Mouse (Mus musculus) NIH3T3 (cell line): ENCODE measurements around the gene Gpr156.

ENCODE experiments used
- DNase-seq: peaks from one replicate; pipeline ENCODE4 v3.0.0-alpha.2; 2012; ENCODE audit warnings: low read depth

Gpr156 gene

GRCm38 (mm10) chr16:37916138-37916817 is at the start of gene Gpr156:
Gene Gpr156 (plus strand): TSS chr16:37916496.
- DNase-seq: no peak

GRCm38 (mm10) chr16:37867791-37868505 is 48.3 kb upstream of the Gpr156 start, which contains the start of gene Lrrc58:
Gene Lrrc58 (plus strand): TSS chr16:37868389.
- DNase-seq: peak; percentile 92

- DNase-seq: peak; percentile 50
These were observed 47.5 kb upstream of the Gpr156 start for GRCm38 (mm10) chr16:37868506-37869469.

- peak; percentile 31 for DNase-seq
These were observed 46.6 kb upstream of the Gpr156 start for GRCm38 (mm10) chr16:37869470-37870231.

- DNase-seq: no peak
These were observed 45.1 kb upstream of the Gpr156 start for GRCm38 (mm10) chr16:37871112-37871715.

- peak; percentile 26 for DNase-seq
These were observed 41.6 kb upstream of the Gpr156 start for GRCm38 (mm10) chr16:37874501-37875235.

GRCm38 (mm10) chr16:37877406-37877805 is 38.9 kb upstream of the Gpr156 start:
- DNase-seq: no peak

GRCm38 (mm10) chr16:37878951-37879505 is 37.3 kb upstream of the Gpr156 start:
- DNase-seq: no peak

GRCm38 (mm10) chr16:37879750-37880419 is 36.4 kb upstream of the Gpr156 start:
- no peak for DNase-seq

- DNase-seq: no peak
These were observed 35.1 kb upstream of the Gpr156 start for GRCm38 (mm10) chr16:37881168-37881567.

GRCm38 (mm10) chr16:37888986-37889385 is 27.3 kb upstream of the Gpr156 start:
- DNase-seq: no peak

- no peak for DNase-seq
These were observed 23.6 kb upstream of the Gpr156 start for GRCm38 (mm10) chr16:37892667-37893066.

GRCm38 (mm10) chr16:37893381-37893780 is 22.9 kb upstream of the Gpr156 start:
- DNase-seq: peak; percentile 59

GRCm38 (mm10) chr16:37893942-37894341 is 22.4 kb upstream of the Gpr156 start:
- no peak for DNase-seq

- DNase-seq: no peak
These were observed 17.5 kb upstream of the Gpr156 start for GRCm38 (mm10) chr16:37898790-37899189.

- no peak for DNase-seq
These were observed 16.9 kb upstream of the Gpr156 start for GRCm38 (mm10) chr16:37899357-37899756.

GRCm38 (mm10) chr16:37901318-37901717 is 15.0 kb upstream of the Gpr156 start:
- DNase-seq: no peak

GRCm38 (mm10) chr16:37906456-37906855 is 9.8 kb upstream of the Gpr156 start:
- DNase-seq: no peak

- no peak for DNase-seq
These were observed 5.2 kb upstream of the Gpr156 start for GRCm38 (mm10) chr16:37911086-37911485.

- no peak for DNase-seq
These were observed 514 bp downstream of the Gpr156 start for GRCm38 (mm10) chr16:37916818-37917201.
